12 mouse cellular contexts compared by ENCODE assay signal in the genomic region with DNA sequence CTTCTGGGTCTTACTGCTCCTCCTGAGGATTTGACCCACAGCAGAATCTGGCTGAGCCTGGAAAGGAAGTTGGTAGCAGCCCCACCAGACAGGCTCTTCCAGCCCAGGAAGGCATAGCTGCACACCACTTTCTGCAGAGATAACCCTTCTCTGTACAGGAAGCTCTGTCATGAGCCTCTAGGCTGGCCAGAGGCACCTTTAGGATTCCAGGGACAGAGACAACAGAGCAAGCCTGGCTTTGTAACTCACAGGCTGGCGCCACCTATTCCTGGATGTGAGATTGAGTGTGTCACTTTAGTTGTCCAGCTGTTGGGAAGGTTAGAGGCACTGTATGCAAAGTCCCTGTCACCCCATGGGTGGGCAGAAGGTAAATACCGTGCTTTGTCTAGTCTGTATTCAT. TPM values are rescaled to one million over a fixed set of nuclear protein-coding genes. Genes with fewer than 3 reads are reported as not detected.
A peak's percentile ranks its signal among the peaks of the same experiment; 100 is the strongest.
DNase-seq lines count a peak whose midpoint lies in the region; ATAC-seq and TF ChIP-seq lines count a peak whose summit lies in the region.
"Had no signal": no experiment of that assay in that cellular context is flagged by ENCODE, and none has a peak within 500 bp of the region (broad histone marks: within the 10 kb centered on the region; RNA-seq: fewer than 3 reads in every experiment).

No protein-coding gene starts in this region.

- no peak for TF ChIP-seq POLR2A in MEL (IDR thresholded peaks at IDR 0.05; ENCODE audit: control insufficient read depth in 1 of 2, insufficient read depth in 1 of 2, low read depth in 1 of 2, low read length in 2 of 2, poor library complexity in 1 of 2)

- no peak for TF ChIP-seq EP300 in MEL (IDR thresholded peaks at IDR 0.05; ENCODE audit: low read depth in 1 of 2, low read length in 2 of 2)

- no peak for TF ChIP-seq CTCF in MEL (IDR thresholded peaks at IDR 0.05 in 2 of 3, conservative IDR thresholded peaks at IDR 0.05 in 1 of 3; ENCODE audit: control insufficient read depth in 1 of 3, insufficient read depth in 1 of 3, low read depth in 2 of 3, low read length in 3 of 3, poor library complexity in 1 of 3, severe bottlenecking in 1 of 3)

- no peaks in the 10 kb centered on the region for H3K36me3 ChIP-seq in heart, embryonic 13.5 days
- H3K36me3 ChIP-seq in liver, embryonic 11.5 days (ENCODE audit: control insufficient read depth, insufficient read depth, low read length), result no peaks in the 10 kb centered on the region
- peaks cover 0 to 4% of the 10 kb centered on the region in 2 experiments; a peak in 1 of 4 replicates for H3K36me3 ChIP-seq in MEL (ENCODE audit: control insufficient read depth in 1 of 2, insufficient read depth in 2 of 2, low read length in 2 of 2)
- 0 out of 2 replicates have a peak, but pooled peaks cover 10% of the 10 kb centered on the region for H3K36me3 ChIP-seq in liver, embryonic 15.5 days (replicated peaks)

- no peak for DNase-seq in heart, postnatal 36 days
- DNase-seq in liver, embryonic 11.5 days (ENCODE audit: low spot score), result no peak
- DNase-seq in liver (no peak), MEL (ENCODE audit: low read depth, low spot score) (peak; percentile 37)
- no peak for DNase-seq in frontal cortex, adult 2 months (ENCODE audit: extremely low spot score in 1 of 2, low spot score in 1 of 2)
- no peak for DNase-seq in cerebellum, adult 9-10 months
- DNase-seq: adrenal gland, postnatal 10 days; gastrocnemius, postnatal 10 days; lung, postnatal 10 days; right cerebral cortex, postnatal 4 days had no signal

- peaks cover 33% of the 10 kb centered on the region for H3K27me3 ChIP-seq in heart, embryonic 13.5 days (replicated peaks)
- H3K27me3 ChIP-seq in liver, embryonic 11.5 days (replicated peaks; ENCODE audit: control insufficient read depth, insufficient read depth, low read length), result peaks cover 30% of the 10 kb centered on the region
- peaks cover 0 to 2% of the 10 kb centered on the region in 2 experiments; a peak in 1 of 4 replicates for H3K27me3 ChIP-seq in MEL (ENCODE audit: control insufficient read depth in 1 of 2, insufficient read depth in 2 of 2, low read length in 2 of 2)
- peaks cover 43% of the 10 kb centered on the region for H3K27me3 ChIP-seq in liver, embryonic 15.5 days

- H3K9ac ChIP-seq in heart, embryonic 13.5 days, result no peak overlapping the region
- no peak overlapping the region for H3K9ac ChIP-seq in liver, embryonic 11.5 days (ENCODE audit: low read depth, low read length)
- no peak overlapping the region for H3K9ac ChIP-seq in MEL (ENCODE audit: control insufficient read depth, low read depth, low read length, poor library complexity, severe bottlenecking)
- no peak overlapping the region for H3K9ac ChIP-seq in liver, embryonic 15.5 days

- H3K4me1 ChIP-seq in heart, embryonic 13.5 days, result peaks cover 29% of the 10 kb centered on the region
- peaks cover 10% of the 10 kb centered on the region for H3K4me1 ChIP-seq in liver, embryonic 11.5 days (replicated peaks; ENCODE audit: control insufficient read depth, insufficient read depth, low read length)
- peaks cover 0 to 9% of the 10 kb centered on the region in 2 experiments; a peak in 2 of 4 replicates for H3K4me1 ChIP-seq in MEL (ENCODE audit: control insufficient read depth in 1 of 2, insufficient read depth in 2 of 2, low read length in 2 of 2)
- H3K4me1 ChIP-seq in liver, embryonic 15.5 days (replicated peaks), result peaks cover 27% of the 10 kb centered on the region

- WGBS in heart, embryonic 13.5 days, result 25% methylated on average over 2 of the region's 2 CpGs
- 60% methylated on average over 2 of the region's 2 CpGs for whole genome bisulfite sequencing in liver, embryonic 11.5 days
- WGBS in liver, embryonic 15.5 days (ENCODE audit: insufficient replicate concordance), result 52% methylated on average over 2 of the region's 2 CpGs

- H3K4me2 ChIP-seq in heart, embryonic 13.5 days, result no peak overlapping the region; the same call in 1 of the 2 replicates
- no peak overlapping the region for H3K4me2 ChIP-seq in liver, embryonic 11.5 days
- peak overlapping the region; percentile 94 for H3K4me2 ChIP-seq in liver, embryonic 15.5 days

- peak overlapping the region; percentile 6 for H3K27ac ChIP-seq in heart, embryonic 13.5 days (replicated peaks)
- peak overlapping the region; percentile 28; the same call in 1 of the 2 replicates for H3K27ac ChIP-seq in liver, embryonic 11.5 days (ENCODE audit: low read depth, low read length)
- H3K27ac ChIP-seq in MEL (ENCODE audit: control insufficient read depth, low read depth, low read length), result no peak overlapping the region
- H3K27ac ChIP-seq in liver, embryonic 15.5 days (replicated peaks), result no peak overlapping the region

- H3K79me2 ChIP-seq in MEL (ENCODE audit: control insufficient read depth, insufficient read depth, low read length, poor library complexity), result peaks cover 5% of the 10 kb centered on the region

- H3K9me3 ChIP-seq in heart, embryonic 13.5 days, result no peaks in the 10 kb centered on the region
- no peaks in the 10 kb centered on the region for H3K9me3 ChIP-seq in liver, embryonic 11.5 days (ENCODE audit: control insufficient read depth, low read length)
- no peaks in the 10 kb centered on the region for H3K9me3 ChIP-seq in MEL (replicated peaks; ENCODE audit: insufficient read depth, low read length)
- no peaks in the 10 kb centered on the region for H3K9me3 ChIP-seq in liver, embryonic 15.5 days (replicated peaks)

- H3K4me3 ChIP-seq in heart, embryonic 13.5 days, result peak overlapping the region; percentile 71; the same call in 1 of the 2 replicates
- H3K4me3 ChIP-seq in liver, embryonic 11.5 days (ENCODE audit: low read depth, low read length), result no peak overlapping the region
- H3K4me3 ChIP-seq in MEL (ENCODE audit: control insufficient read depth in 1 of 2, insufficient read depth in 1 of 2, low read depth in 2 of 2, low read length in 2 of 2), result no peak overlapping the region
- H3K4me3 ChIP-seq in liver, embryonic 15.5 days (replicated peaks), result no peak overlapping the region

- no peak for ATAC-seq in heart, embryonic 13.5 days (ENCODE audit: extremely low read depth, insufficient number of reproducible peaks, low FRiP score, low TSS enrichment)
- no peak for ATAC-seq in liver, embryonic 11.5 days (replicated peaks; ENCODE audit: low FRiP score)
- ATAC-seq in liver, embryonic 15.5 days (ENCODE audit: insufficient read depth), result no peak

- intact Hi-C loops in heart, postnatal 36 days (cut with DNase I), result no loop called here

- no peak for TF ChIP-seq RAD21 in MEL (IDR thresholded peaks at IDR 0.05; ENCODE audit: low read depth, low read length)

TF ChIP-seq in MEL, 35 proteins besides CTCF, POLR2A, EP300 and RAD21 (continues in another document):
- TF ChIP-seq NELFE (IDR thresholded peaks at IDR 0.05; ENCODE audit: low read depth, low read length), result no peak
- no peak for TF ChIP-seq ZMIZ1 (IDR thresholded peaks at IDR 0.05; ENCODE audit: low read depth, low read length)
- no peak for TF ChIP-seq E2F4 (IDR thresholded peaks at IDR 0.05; ENCODE audit: borderline replicate concordance, low read depth, low read length)
- no peak for TF ChIP-seq POLR2AphosphoS5 (IDR thresholded peaks at IDR 0.05; ENCODE audit: borderline replicate concordance, low read depth, low read length)
- no peak for TF ChIP-seq ELF1 (IDR thresholded peaks at IDR 0.05; ENCODE audit: low read depth, low read length)
- no peak for TF ChIP-seq SMC3 (IDR thresholded peaks at IDR 0.05; ENCODE audit: low read depth, low read length)
- TF ChIP-seq ETS1 (IDR thresholded peaks at IDR 0.05; ENCODE audit: low read depth, low read length), result no peak

RNA-seq across cellular contexts. Expression of a gene that starts 1.3 kb away (rescaled TPM):
- polyA plus RNA-seq in heart, embryonic 13.5 days (2015; fragmentation: Nextera tagmentation; extraction: Ambion mirVana), result 3.0 and 3.2 TPM in 2 replicates
- under 1 TPM; 0.78 to 0.98 TPM for total RNA-seq in heart, postnatal 36 days (2021)
- 4.5 and 5.2 TPM in 2 replicates for polyA plus RNA-seq in liver, embryonic 11.5 days (2014; fragmentation: Nextera tagmentation; extraction: Ambion mirVana)
- total RNA-seq in MEL (2012; rRNA removed), result 10.2 and 10.9 TPM in 2 replicates
- polyA plus RNA-seq in MEL (2012; ENCODE audit: insufficient read depth in 1 of 2, insufficient read length in 2 of 2, low read depth in 1 of 2, low replicate concordance in 2 of 2, missing spikeins in 1 of 2), result 10 to 100 TPM in 1 of 2 experiments, not detected in 1; 26.2 TPM
- polyA plus RNA-seq in liver, embryonic 15.5 days (2015; fragmentation: Nextera tagmentation; extraction: Ambion mirVana), result 1.5 and 1.8 TPM in 2 replicates
- 1.2 and 1.3 TPM in 2 replicates for polyA plus RNA-seq in frontal cortex, adult 2 months (2012; rRNA removed)

RNA-seq across cellular contexts. Expression of a gene that starts 40.3 kb away (rescaled TPM):
- polyA plus RNA-seq in heart, embryonic 13.5 days (2015; fragmentation: Nextera tagmentation; extraction: Ambion mirVana), result 58.2 and 59.0 TPM in 2 replicates
- total RNA-seq in heart, postnatal 36 days (2021), result 10 to 100 TPM; 13.0 to 14.3 TPM
- polyA plus RNA-seq in liver, embryonic 11.5 days (2014; fragmentation: Nextera tagmentation; extraction: Ambion mirVana), result 138 and 147 TPM in 2 replicates
- total RNA-seq in MEL (2012; rRNA removed), result 48.1 and 63.0 TPM in 2 replicates
- 10 to 100 TPM in 1 of 2 experiments, not detected in 1; 70.3 TPM for polyA plus RNA-seq in MEL (2012; ENCODE audit: insufficient read depth in 1 of 2, insufficient read length in 2 of 2, low read depth in 1 of 2, low replicate concordance in 2 of 2, missing spikeins in 1 of 2)
- polyA plus RNA-seq in liver, embryonic 15.5 days (2015; fragmentation: Nextera tagmentation; extraction: Ambion mirVana), result 67.5 and 71.5 TPM in 2 replicates
- 35.2 and 44.2 TPM in 2 replicates for polyA plus RNA-seq in frontal cortex, adult 2 months (2012; rRNA removed)

RNA-seq across cellular contexts. Expression of a gene that starts 40.9 kb away (rescaled TPM):
- 0.14 and 0.20 TPM in 2 replicates for polyA plus RNA-seq in heart, embryonic 13.5 days (2015; fragmentation: Nextera tagmentation; extraction: Ambion mirVana)
- total RNA-seq in heart, postnatal 36 days (2021), result under 1 TPM; 0.69 to 0.76 TPM
- 2.5 and 2.7 TPM in 2 replicates for polyA plus RNA-seq in liver, embryonic 11.5 days (2014; fragmentation: Nextera tagmentation; extraction: Ambion mirVana)
- not detected in 2 replicates for total RNA-seq in MEL (2012; rRNA removed)
- polyA plus RNA-seq in MEL (2012; ENCODE audit: insufficient read depth in 1 of 2, insufficient read length in 2 of 2, low read depth in 1 of 2, low replicate concordance in 2 of 2, missing spikeins in 1 of 2), result not detected
- 8.2 and 8.4 TPM in 2 replicates for polyA plus RNA-seq in liver, embryonic 15.5 days (2015; fragmentation: Nextera tagmentation; extraction: Ambion mirVana)
- polyA plus RNA-seq in frontal cortex, adult 2 months (2012; rRNA removed), result 0.55 and 0.58 TPM in 2 replicates

RNA-seq across cellular contexts. Expression of a gene that starts 46.5 kb away (rescaled TPM):
- 1.7 and 1.9 TPM in 2 replicates for polyA plus RNA-seq in heart, embryonic 13.5 days (2015; fragmentation: Nextera tagmentation; extraction: Ambion mirVana)
- 1 to 10 TPM in 1 of 2 experiments, under 1 TPM in 1; 1.00 to 1.8 TPM for total RNA-seq in heart, postnatal 36 days (2021)
- polyA plus RNA-seq in liver, embryonic 11.5 days (2014; fragmentation: Nextera tagmentation; extraction: Ambion mirVana), result 0.38 TPM in 2 replicates
- total RNA-seq in MEL (2012; rRNA removed), result 0.04 TPM in 1 of 2 replicates, not detected in the other
- under 1 TPM in 1 of 2 experiments, not detected in 1; 0.03 TPM for polyA plus RNA-seq in MEL (2012; ENCODE audit: insufficient read depth in 1 of 2, insufficient read length in 2 of 2, low read depth in 1 of 2, low replicate concordance in 2 of 2, missing spikeins in 1 of 2)
- polyA plus RNA-seq in liver, embryonic 15.5 days (2015; fragmentation: Nextera tagmentation; extraction: Ambion mirVana), result 0.29 and 0.61 TPM in 2 replicates
- 3.5 and 4.8 TPM in 2 replicates for polyA plus RNA-seq in frontal cortex, adult 2 months (2012; rRNA removed)

Comparison
In these comparisons a context has a peak if more than half of its experiments do, and no peak if none do; other contexts are left out.
1. H3K27ac ChIP-seq: peak in heart, embryonic 13.5 days (single experiment) and liver, embryonic 11.5 days (single experiment); none in MEL (single experiment) and liver, embryonic 15.5 days (single experiment).